Mouse (Mus musculus) kidney, embryonic 16.5 days (tissue): ENCODE results near the gene Sh2d3c. TPM values are rescaled to one million over a fixed set of nuclear protein-coding genes. Genes with fewer than 3 reads are reported as not detected.

Source experiments
- ATAC-seq: fragments of 200-750 bp; cut with Nextera tagmentation; 2 replicates; pipeline ENCODE4 v1.8.0; 2017; ENCODE audit warnings: moderate TSS enrichment; ENCODE audit not compliant: low FRiP score, low TSS enrichment
- H3K27ac ChIP-seq: fragments of 300-500 bp; sonication (generic); 2 replicates; pipeline ENCODE4 v1.5.1; 2014; ENCODE audit warnings: low read length
- H3K27me3 ChIP-seq: fragments of 300-500 bp; sonication (generic); 2 replicates; pipeline ENCODE4 v1.6.1; 2014; ENCODE audit warnings: low read length, control low read depth, mixed read lengths; ENCODE audit not compliant: insufficient read depth
- H3K36me3 ChIP-seq: fragments of 300-500 bp; sonication (generic); 2 replicates; pipeline ENCODE4 v1.6.1; 2014; ENCODE audit warnings: low read length, control low read depth, mixed read lengths; ENCODE audit not compliant: insufficient read depth
- H3K4me1 ChIP-seq: fragments of 300-500 bp; sonication (generic); 2 replicates; pipeline ENCODE4 v1.6.1; 2014; ENCODE audit warnings: low read length, control low read depth, mixed read lengths; ENCODE audit not compliant: insufficient read depth
- H3K4me2 ChIP-seq: fragments of 300-500 bp; sonication (generic); replicated peaks from 2 replicates; pipeline ENCODE4 v1.6.1; 2014; ENCODE audit warnings: low read depth, low read length
- H3K4me3 ChIP-seq: fragments of 300-500 bp; sonication (generic); 2 replicates; pipeline ENCODE4 v1.5.1; 2014; ENCODE audit warnings: mild to moderate bottlenecking, low read length
- H3K9ac ChIP-seq: fragments of 300-500 bp; sonication (generic); replicated peaks from 2 replicates; pipeline ENCODE4 v1.6.1; 2014; ENCODE audit warnings: low read length
- H3K9me3 ChIP-seq: fragments of 300-500 bp; sonication (generic); 2 replicates; pipeline ENCODE4 v1.6.1; 2016; ENCODE audit warnings: low read length, control low read depth
- WGBS: fragments of 180-500 bp; shearing (Covaris S2); extraction: QIAGEN DNeasy Blood & Tissue Kit; methylation state at CpG from one replicate; pipeline ENCODE4 v1.1.7; 2014; 5-methylcytosine and 5-hydroxymethylcytosine counted together
- polyA plus RNA-seq: library from polyadenylated mRNA; unstranded; fragments of >200 nt; fragmentation: Nextera tagmentation; extraction: Ambion mirVana; gene quantifications from 2 replicates; pipeline ENCODE4 v1.2.1, GENCODE M21; 2015

The Sh2d3c gene
- polyA plus RNA-seq, 1 experiment from 2014 or later = 41.5 TPM

GRCm38 (mm10) chr2:32682721-32683417, 38.0 kb upstream of the Sh2d3c start:
- no peaks in the 10 kb centered on the region for H3K9me3 ChIP-seq
- no peak overlapping the region for H3K27ac ChIP-seq
- H3K4me1 ChIP-seq = peaks cover 10% of the 10 kb centered on the region; the same call in 1 of the 2 replicates
- WGBS = 82% methylated on average over 14 of the region's 14 CpGs
- H3K36me3 ChIP-seq = peaks cover 53% of the 10 kb centered on the region
- no peak for ATAC-seq
- H3K9ac ChIP-seq = no peak overlapping the region
- no peak overlapping the region for H3K4me3 ChIP-seq
- no peaks in the 10 kb centered on the region for H3K27me3 ChIP-seq
- no peak overlapping the region for H3K4me2 ChIP-seq

- H3K4me3 ChIP-seq = no peak overlapping the region
- no peaks in the 10 kb centered on the region for H3K9me3 ChIP-seq
- peaks cover 60% of the 10 kb centered on the region for H3K36me3 ChIP-seq
- 84% methylated on average over 10 of the region's 10 CpGs for WGBS
- no peak overlapping the region for H3K4me2 ChIP-seq
- no peak overlapping the region for H3K27ac ChIP-seq
- peaks cover 10% of the 10 kb centered on the region; the same call in 1 of the 2 replicates for H3K4me1 ChIP-seq
- no peak for ATAC-seq
- H3K27me3 ChIP-seq = no peaks in the 10 kb centered on the region
- H3K9ac ChIP-seq = no peak overlapping the region
These were observed 37.2 kb upstream of the Sh2d3c start for GRCm38 (mm10) chr2:32683701-32684100.

- Histone ChIP-seq H3K9ac (no peak overlapping the region), H3K4me1 (peaks cover 10% of the 10 kb centered on the region; the same call in 1 of the 2 replicates), H3K9me3 (no peaks in the 10 kb centered on the region), H3K4me2 (no peak overlapping the region), H3K27ac (no peak overlapping the region), H3K27me3 (no peaks in the 10 kb centered on the region), H3K36me3 (peaks cover 60% of the 10 kb centered on the region), H3K4me3 (no peak overlapping the region)
- ATAC-seq = no peak
- 93% methylated on average over 15 of the region's 15 CpGs for WGBS
These were observed 36.0 kb upstream of the Sh2d3c start for GRCm38 (mm10) chr2:32684681-32685428.

- Histone ChIP-seq H3K4me2 (no peak overlapping the region), H3K4me3 (no peak overlapping the region), H3K27ac (no peak overlapping the region), H3K4me1 (peaks cover 5% of the 10 kb centered on the region; the same call in 1 of the 2 replicates), H3K36me3 (peaks cover 60% of the 10 kb centered on the region), H3K27me3 (no peaks in the 10 kb centered on the region), H3K9me3 (no peaks in the 10 kb centered on the region), H3K9ac (no peak overlapping the region)
- no peak for ATAC-seq
- WGBS = 96% methylated on average over 3 of the region's 3 CpGs
These were observed 35.0 kb upstream of the Sh2d3c start for GRCm38 (mm10) chr2:32685807-32686206.

GRCm38 (mm10) chr2:32686640-32687039, 34.2 kb upstream of the Sh2d3c start:
- WGBS = 91% methylated on average over 6 of the region's 6 CpGs
- Histone ChIP-seq H3K9ac (no peak overlapping the region), H3K4me3 (no peak overlapping the region), H3K4me2 (no peak overlapping the region), H3K9me3 (no peaks in the 10 kb centered on the region), H3K4me1 (peaks cover 4% of the 10 kb centered on the region; the same call in 1 of the 2 replicates), H3K27ac (no peak overlapping the region), H3K27me3 (no peaks in the 10 kb centered on the region), H3K36me3 (peaks cover 60% of the 10 kb centered on the region)
- ATAC-seq = no peak

- H3K4me2 ChIP-seq = no peak overlapping the region
- H3K4me3 ChIP-seq = no peak overlapping the region
- no peak overlapping the region for H3K9ac ChIP-seq
- H3K4me1 ChIP-seq = peaks cover 3% of the 10 kb centered on the region
- H3K27me3 ChIP-seq = no peaks in the 10 kb centered on the region
- no peak for ATAC-seq
- no peak overlapping the region for H3K27ac ChIP-seq
- H3K36me3 ChIP-seq = peaks cover 56% of the 10 kb centered on the region
- H3K9me3 ChIP-seq = no peaks in the 10 kb centered on the region
- 95% methylated on average over 8 of the region's 8 CpGs for WGBS
These were observed 33.3 kb upstream of the Sh2d3c start for GRCm38 (mm10) chr2:32687562-32687961.

GRCm38 (mm10) chr2:32689420-32689819, 31.4 kb upstream of the Sh2d3c start:
- WGBS = 20% methylated on average over 5 of the region's 5 CpGs
- no peaks in the 10 kb centered on the region for H3K9me3 ChIP-seq
- ATAC-seq = no peak
- no peak overlapping the region for H3K4me2 ChIP-seq
- H3K4me3 ChIP-seq = no peak overlapping the region
- no peaks in the 10 kb centered on the region for H3K27me3 ChIP-seq
- peaks cover 12% of the 10 kb centered on the region for H3K4me1 ChIP-seq
- H3K9ac ChIP-seq = no peak overlapping the region
- no peak overlapping the region for H3K27ac ChIP-seq
- H3K36me3 ChIP-seq = peaks cover 41% of the 10 kb centered on the region

GRCm38 (mm10) chr2:32691041-32691440, 29.8 kb upstream of the Sh2d3c start:
- Histone ChIP-seq H3K36me3 (peaks cover 25% of the 10 kb centered on the region), H3K27ac (no peak overlapping the region), H3K9me3 (no peaks in the 10 kb centered on the region), H3K4me2 (no peak overlapping the region), H3K9ac (no peak overlapping the region), H3K4me1 (peaks cover 15% of the 10 kb centered on the region), H3K27me3 (no peaks in the 10 kb centered on the region), H3K4me3 (no peak overlapping the region)
- WGBS = 78% methylated on average over 11 of the region's 11 CpGs
- ATAC-seq = no peak

- Histone ChIP-seq H3K4me2 (peak overlapping the region; percentile 83), H3K9ac (0 out of 2 replicates have a peak overlapping the region, but pooled peaks have one; percentile 90), H3K4me3 (peak overlapping the region; percentile 83; the same call in 1 of the 2 replicates), H3K27me3 (no peaks in the 10 kb centered on the region), H3K36me3 (0 out of 2 replicates have a peak, but pooled peaks cover 10% of the 10 kb centered on the region), H3K27ac (no peak overlapping the region), H3K9me3 (no peaks in the 10 kb centered on the region), H3K4me1 (peaks cover 15% of the 10 kb centered on the region)
- 94% methylated on average over 14 of the region's 14 CpGs for WGBS
- no peak for ATAC-seq
These were observed 28.4 kb upstream of the Sh2d3c start for GRCm38 (mm10) chr2:32692496-32692895.

- Histone ChIP-seq H3K27ac (peak overlapping the region; percentile 90; the same call in 1 of the 2 replicates), H3K4me2 (peak overlapping the region; percentile 83), H3K4me1 (peaks cover 15% of the 10 kb centered on the region), H3K9me3 (no peaks in the 10 kb centered on the region), H3K27me3 (no peaks in the 10 kb centered on the region), H3K36me3 (0 out of 2 replicates have a peak, but pooled peaks cover 3% of the 10 kb centered on the region), H3K4me3 (peak overlapping the region; percentile 83), H3K9ac (peak overlapping the region; percentile 90)
- ATAC-seq = no peak
- WGBS = 10% methylated on average over 7 of the region's 7 CpGs
These were observed 27.6 kb upstream of the Sh2d3c start for GRCm38 (mm10) chr2:32693282-32693681.
